Comparison of ENCODE assay signal across 18 mouse cellular contexts in the genomic region with DNA sequence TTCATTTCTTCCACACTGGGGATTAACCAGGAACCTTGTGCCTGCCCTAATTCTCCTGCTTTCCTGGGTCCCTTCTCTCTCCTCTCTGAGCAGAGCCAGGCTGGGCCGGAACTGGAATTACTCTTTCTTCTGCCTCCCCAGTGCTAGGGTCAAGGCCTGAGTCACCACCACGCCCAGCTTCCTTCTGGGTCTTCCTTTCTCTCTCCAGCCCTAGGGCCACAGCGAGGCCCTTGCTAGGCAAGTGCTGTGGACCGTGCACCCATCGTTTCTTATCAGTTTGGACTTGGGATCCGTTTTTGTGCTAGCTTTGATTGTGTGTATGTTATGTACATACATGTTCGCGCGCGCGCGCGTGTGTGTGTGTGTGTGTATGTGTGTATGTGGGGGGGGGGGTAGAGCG. TPM values are rescaled to one million over a fixed set of nuclear protein-coding genes. Genes with fewer than 3 reads are reported as not detected.
"Had no signal": no experiment of that assay in that cellular context is flagged by ENCODE, and none has a peak within 500 bp of the region (broad histone marks: within the 10 kb centered on the region; RNA-seq: fewer than 3 reads in every experiment).

No protein-coding gene starts in this region.

- ATAC-seq: liver, postnatal 0 days; lung, postnatal 0 days had no signal

- H3K36me3 ChIP-seq: limb, embryonic 13.5 days; midbrain, embryonic 10.5 days; neural tube, embryonic 12.5 days; neural tube, embryonic 15.5 days had no signal

- H3K9me3 ChIP-seq: limb, embryonic 13.5 days; midbrain, embryonic 10.5 days; neural tube, embryonic 12.5 days; neural tube, embryonic 15.5 days had no signal

- H3K4me2 ChIP-seq: limb, embryonic 13.5 days; lung, embryonic 14.5 days; neural tube, embryonic 12.5 days; neural tube, embryonic 15.5 days had no signal

- H3K27ac ChIP-seq: kidney, postnatal 0 days; limb, embryonic 13.5 days; liver, embryonic 14.5 days; macrophage; midbrain, embryonic 10.5 days; neural tube, embryonic 12.5 days; neural tube, embryonic 15.5 days had no signal

- H3K9ac ChIP-seq: limb, embryonic 13.5 days; liver, embryonic 14.5 days; liver, postnatal 0 days; lung, embryonic 14.5 days; neural tube, embryonic 12.5 days; neural tube, embryonic 15.5 days had no signal

- H3K4me3 ChIP-seq: limb, embryonic 13.5 days; megakaryocyte, embryonic 14.5 days; midbrain, embryonic 10.5 days; neural tube, embryonic 12.5 days; neural tube, embryonic 15.5 days had no signal

- DNase-seq: left cerebral cortex, postnatal 4 days; liver, postnatal 0 days; lung, embryonic 14.5 days; midbrain, embryonic 14.5 days; right cerebral cortex, adult 18-20 months; right cerebral cortex, postnatal 25 days; spleen, adult 18-20 months; thymus, postnatal 25 days had no signal

RNA-seq across cellular contexts. Expression of a gene that starts 3.8 kb away (rescaled TPM):
- total RNA-seq: liver, adult 2 months had no signal
- polyA plus RNA-seq: macrophage had no signal
